Mouse (Mus musculus) leukemia stem cell, adult 10-12 weeks (primary cell): ENCODE data around the gene Rasa4. TPM values are rescaled to one million over a fixed set of nuclear protein-coding genes. Genes with fewer than 3 reads are reported as not detected.

ENCODE experiments used
- polyA plus RNA-seq: library from polyadenylated mRNA; stranded (reverse); fragments of >175 nt; gene quantifications from 2 replicates; pipeline ENCODE4 v1.2.3, GENCODE M21; 2012; ENCODE audit warnings: low replicate concordance

Rasa4 gene
- 8.1 and 9.3 TPM in 2 replicates for polyA plus RNA-seq

GRCm38 (mm10) chr5:136083669-136084107 lies at the start of gene Rasa4:
TSS of gene Rasa4 (plus strand) at chr5:136083916.

GRCm38 (mm10) chr5:136038258-136039214 lies 45.2 kb upstream of the Rasa4 start, which contains the start of gene Upk3b:
TSS of gene Upk3b (plus strand) at chr5:136038496.

GRCm38 (mm10) chr5:136054301-136055077 lies 29.2 kb upstream of the Rasa4 start, which contains the start of gene Upk3bl:
TSS of gene Upk3bl (plus strand) at chr5:136054492.

GRCm38 (mm10) chr5:136115891-136116783 lies 32.4 kb downstream of the Rasa4 start, which contains the start of gene Polr2j:
TSS of gene Polr2j (plus strand) at chr5:136116631.

GRCm38 (mm10) chr5:136135571-136136291 lies 52.0 kb downstream of the Rasa4 start, which contains the start of the genes Lrwd1 and Alkbh4:
TSS of gene Lrwd1 (minus strand) at chr5:136136074.
TSS of gene Alkbh4 (plus strand) at chr5:136136146.

Other genes starting within 250 kb of the Rasa4 start
- gene Hspb1, start 196.0 kb upstream of the Rasa4 start, polyA plus RNA-seq: 0.27 and 0.68 TPM in 2 replicates
- gene Ywhag, start 149.3 kb upstream of the Rasa4 start, polyA plus RNA-seq: 66.6 and 168 TPM in 2 replicates
- gene Ssc4d, start 109.4 kb upstream of the Rasa4 start, polyA plus RNA-seq: 0.08 and 0.55 TPM in 2 replicates
- gene Zp3, start 103.8 kb upstream of the Rasa4 start, polyA plus RNA-seq: not detected in 2 replicates
- 22.8 and 36.0 TPM in 2 replicates for gene Dtx2, start 89.1 kb upstream of the Rasa4 start, polyA plus RNA-seq
- gene Upk3b, start 45.4 kb upstream of the Rasa4 start, polyA plus RNA-seq: 0.14 and 0.20 TPM in 2 replicates
- gene Upk3bl, start 29.4 kb upstream of the Rasa4 start, polyA plus RNA-seq: not detected in 2 replicates
- gene Polr2j, start 32.7 kb downstream of the Rasa4 start, polyA plus RNA-seq: 16.3 and 42.3 TPM in 2 replicates
- gene Lrwd1, start 52.2 kb downstream of the Rasa4 start, polyA plus RNA-seq: 98.4 and 153 TPM in 2 replicates
- gene Alkbh4, start 52.2 kb downstream of the Rasa4 start, polyA plus RNA-seq: 36.7 and 46.7 TPM in 2 replicates
- gene Orai2, start 86.8 kb downstream of the Rasa4 start, polyA plus RNA-seq: 16.6 and 22.8 TPM in 2 replicates
- 15.0 and 69.6 TPM in 2 replicates for gene Prkrip1, start 115.0 kb downstream of the Rasa4 start, polyA plus RNA-seq
- 19.7 and 31.1 TPM in 2 replicates for gene Sh2b2, start 162.6 kb downstream of the Rasa4 start, polyA plus RNA-seq